Mouse (Mus musculus) lung, postnatal 0 days (tissue): ENCODE measurements at regions not wholly inside any gene's neighbourhood (a gene's known extent, or its start where the extent isn't known, plus 50 kb on each side); places are given as distances from the start of the nearest gene placed in this dataset.
A peak's percentile ranks its signal among the peaks of the same experiment; 100 is the strongest.

Experiments used
- ATAC-seq: fragments of 200-750 bp; cut with Nextera tagmentation; 2 replicates; pipeline ENCODE4 v1.8.0; 2017; ENCODE audit warnings: moderate library complexity
- DNase-seq: peaks from one replicate; pipeline ENCODE4 v3.0.0-alpha.2; 2016; ENCODE audit warnings: low spot score
- H3K27ac ChIP-seq: fragments of 300-500 bp; sonication (generic); 2 replicates; pipeline ENCODE4 v1.5.1; 2014; ENCODE audit warnings: antibody characterized with exemption, mild to moderate bottlenecking, low read length, mixed read lengths
- H3K27me3 ChIP-seq: fragments of 300-500 bp; sonication (generic); replicated peaks from 2 replicates; pipeline ENCODE4 v1.6.1; 2014; ENCODE audit warnings: low read length, mixed read lengths; ENCODE audit not compliant: insufficient read depth
- H3K36me3 ChIP-seq: fragments of 300-500 bp; sonication (generic); 2 replicates; pipeline ENCODE4 v1.6.1; 2014; ENCODE audit warnings: low read length, mixed read lengths; ENCODE audit not compliant: insufficient read depth
- H3K4me1 ChIP-seq: fragments of 300-500 bp; sonication (generic); 2 replicates; pipeline ENCODE4 v1.6.1; 2014; ENCODE audit warnings: antibody characterized with exemption, low read depth, low read length, mixed read lengths; ENCODE audit not compliant: insufficient read depth
- H3K4me2 ChIP-seq: fragments of 300-500 bp; sonication (generic); replicated peaks from 2 replicates; pipeline ENCODE4 v1.6.1; 2014; ENCODE audit warnings: low read depth, mild to moderate bottlenecking, low read length, moderate library complexity, mixed read lengths
- H3K4me3 ChIP-seq: fragments of 300-500 bp; sonication (generic); 2 replicates; pipeline ENCODE4 v1.5.1; 2014; ENCODE audit warnings: low read depth, low read length
- H3K9ac ChIP-seq: fragments of 300-500 bp; sonication (generic); replicated peaks from 2 replicates; pipeline ENCODE4 v1.6.1; 2014; ENCODE audit warnings: low read depth, mild to moderate bottlenecking
- H3K9me3 ChIP-seq: fragments of 300-500 bp; sonication (generic); 2 replicates; pipeline ENCODE4 v1.6.1; 2016; ENCODE audit warnings: low read length, mixed read lengths
- CTCF ChIP-seq: IDR thresholded peaks from 2 replicates; pipeline ENCODE4 v1.5.1; 2016; ENCODE audit warnings: antibody characterized with exemption, mild to moderate bottlenecking
- EP300 ChIP-seq: IDR thresholded peaks from 2 replicates; pipeline ENCODE4 v1.6.1; 2016; ENCODE audit warnings: antibody characterized with exemption, mild to moderate bottlenecking, control low read depth
- WGBS: fragments of 180-500 bp; shearing (Covaris S2); extraction: QIAGEN DNeasy Blood & Tissue Kit; methylation state at CpG from one replicate; pipeline ENCODE4 v1.1.7; 2014; 5-methylcytosine and 5-hydroxymethylcytosine counted together

DNA sequence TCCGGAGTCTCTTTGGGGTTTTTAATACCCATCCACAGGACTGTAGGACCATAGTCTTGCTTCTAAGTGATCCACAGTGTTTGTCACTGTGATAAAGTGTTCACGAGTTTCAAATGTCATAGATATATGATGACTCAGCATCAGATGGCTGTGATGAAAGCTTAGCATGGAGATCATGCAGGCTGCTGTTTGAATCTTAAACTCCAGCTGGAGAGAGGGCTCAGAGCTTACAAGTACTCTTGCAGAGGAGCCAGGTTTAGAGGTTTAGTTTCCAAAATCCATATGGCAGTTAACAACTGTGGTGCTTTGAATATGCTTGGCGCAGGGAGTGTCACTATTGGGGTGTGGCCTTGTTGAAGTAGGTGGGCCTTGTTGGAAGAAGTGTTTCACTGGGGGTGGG lies 280.9 kb upstream of the Ubash3b start:
- peaks cover 3% of the 10 kb centered on the region; the same call in 1 of the 2 replicates for H3K4me1 ChIP-seq
- no peaks in the 10 kb centered on the region; the same call in 1 of the 2 replicates for H3K9me3 ChIP-seq
- 82% methylated on average over 3 of the region's 3 CpGs for WGBS
- H3K4me2 ChIP-seq = no peak overlapping the region
- no peak for DNase-seq
- H3K27me3 ChIP-seq = no peaks in the 10 kb centered on the region
- H3K4me3 ChIP-seq = no peak overlapping the region
- no peak overlapping the region for H3K27ac ChIP-seq
- no peaks in the 10 kb centered on the region for H3K36me3 ChIP-seq
- no peak for ATAC-seq
- TF ChIP-seq CTCF (no peak), EP300 (no peak)
- no peak overlapping the region for H3K9ac ChIP-seq

DNA sequence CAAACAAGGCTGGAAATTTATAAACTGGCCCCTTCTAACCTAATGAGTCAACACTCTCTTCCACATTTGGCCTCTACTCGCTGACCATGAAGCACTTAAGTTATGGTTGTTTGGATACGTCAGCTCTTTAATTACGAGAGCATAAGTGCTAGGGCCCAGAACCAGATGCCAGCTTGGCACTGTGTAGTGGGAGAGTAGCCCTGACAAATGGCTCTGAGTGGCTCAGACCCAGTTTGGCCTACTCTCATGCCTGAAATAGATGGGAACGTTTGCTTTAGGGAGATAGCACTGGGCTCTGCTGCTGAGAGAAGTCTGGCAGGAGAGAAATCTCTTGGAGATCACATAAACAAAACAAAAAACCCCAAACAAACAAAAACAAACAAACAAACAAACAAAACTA lies 278.5 kb upstream of the Ubash3b start:
- 59% methylated on average over 4 of the region's 4 CpGs for WGBS

DNA sequence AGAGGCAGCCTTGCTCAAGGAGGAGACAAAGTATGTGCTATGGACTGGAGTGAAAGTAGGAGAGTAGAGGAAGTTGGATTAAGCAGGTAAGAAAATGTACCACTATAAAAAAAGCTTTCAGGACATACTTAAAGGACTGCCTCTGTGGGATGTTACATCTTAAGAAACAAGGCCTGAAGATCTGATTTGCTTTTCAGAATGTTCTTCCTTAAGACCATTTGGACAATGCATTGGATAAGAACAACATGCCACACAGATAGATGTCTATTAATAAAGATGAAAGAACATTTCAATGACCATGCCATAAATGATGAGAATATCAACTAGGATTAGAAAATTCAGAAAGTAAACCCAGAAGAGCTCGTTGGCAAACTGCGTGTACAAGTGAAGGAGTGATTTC lies 276.6 kb upstream of the Ubash3b start:
- no peak for DNase-seq

More for the DNA sequence above, 278.5 kb upstream of the Ubash3b start:
- H3K27ac ChIP-seq = no peak overlapping the region
- H3K4me2 ChIP-seq = no peak overlapping the region
- ATAC-seq = no peak
- H3K4me1 ChIP-seq = no peaks in the 10 kb centered on the region
- no peak for DNase-seq
- H3K4me3 ChIP-seq = no peak overlapping the region
- no peaks in the 10 kb centered on the region for H3K36me3 ChIP-seq
- TF ChIP-seq EP300 = no peak
- TF ChIP-seq CTCF = no peak
- no peaks in the 10 kb centered on the region; the same call in 1 of the 2 replicates for H3K9me3 ChIP-seq
- no peak overlapping the region for H3K9ac ChIP-seq
- H3K27me3 ChIP-seq = no peaks in the 10 kb centered on the region

DNA sequence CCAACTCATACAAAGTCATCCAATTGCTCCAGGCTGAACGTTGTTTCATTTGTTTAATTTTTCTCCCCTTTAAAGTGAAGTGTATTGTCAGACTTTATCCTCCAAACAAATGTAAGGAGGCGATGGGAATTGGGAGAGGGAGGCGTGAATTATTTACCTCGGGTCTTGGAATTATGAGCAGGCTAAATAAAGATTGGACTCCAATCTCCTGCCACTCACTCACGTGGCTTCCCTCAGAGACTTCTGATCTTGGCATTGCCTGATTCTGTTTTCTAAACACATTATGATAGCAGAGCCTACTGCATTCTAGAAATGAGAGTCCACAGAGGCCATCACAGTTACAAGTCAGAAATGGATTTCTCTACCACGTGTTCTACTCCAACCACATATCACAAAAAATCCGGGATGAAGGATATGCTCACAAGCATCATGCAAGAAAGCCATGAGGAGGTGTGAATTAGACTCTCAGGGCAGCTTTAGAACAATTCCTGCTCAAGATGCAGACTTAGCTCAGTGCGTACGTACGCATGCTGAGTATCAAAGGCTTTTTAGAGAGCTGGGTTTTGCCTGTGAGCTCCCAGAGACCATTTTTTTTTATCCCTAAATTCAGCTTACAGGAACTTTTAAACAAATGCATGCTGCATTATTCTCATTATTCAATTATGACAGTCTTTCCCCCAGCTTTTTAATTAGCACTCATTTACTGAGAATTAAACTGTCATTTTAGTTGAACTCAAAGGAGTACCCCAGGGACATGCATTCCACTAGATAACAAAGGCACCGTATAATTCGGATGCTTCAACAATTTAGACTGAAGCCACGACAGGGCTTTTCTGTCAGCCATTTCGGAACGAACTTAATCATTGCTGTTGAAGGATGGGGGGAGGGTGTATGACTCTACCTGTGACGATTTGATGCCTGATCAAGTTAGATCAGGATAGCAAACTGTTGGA lies 269.2 kb upstream of the Ubash3b start:
- no peak for TF ChIP-seq EP300
- H3K36me3 ChIP-seq = no peaks in the 10 kb centered on the region
- WGBS = 67% methylated on average over 16 of the region's 16 CpGs
- no peak overlapping the region for H3K27ac ChIP-seq
- H3K27me3 ChIP-seq = no peaks in the 10 kb centered on the region
- no peaks in the 10 kb centered on the region for H3K4me1 ChIP-seq
- H3K9ac ChIP-seq = no peak overlapping the region
- H3K4me3 ChIP-seq = no peak overlapping the region
- no peaks in the 10 kb centered on the region for H3K9me3 ChIP-seq
- DNase-seq (peak; percentile 15), ATAC-seq (no peak)
- H3K4me2 ChIP-seq = no peak overlapping the region

More for the DNA sequence above, 276.6 kb upstream of the Ubash3b start:
- Histone ChIP-seq H3K9me3 (no peaks in the 10 kb centered on the region; the same call in 1 of the 2 replicates), H3K4me3 (no peak overlapping the region), H3K27ac (no peak overlapping the region), H3K4me1 (no peaks in the 10 kb centered on the region), H3K9ac (no peak overlapping the region), H3K36me3 (no peaks in the 10 kb centered on the region), H3K4me2 (no peak overlapping the region), H3K27me3 (no peaks in the 10 kb centered on the region)
- ATAC-seq = no peak
- no peak for TF ChIP-seq CTCF
- TF ChIP-seq EP300 = no peak
- 94% methylated on average over 2 of the region's 2 CpGs for WGBS

DNA sequence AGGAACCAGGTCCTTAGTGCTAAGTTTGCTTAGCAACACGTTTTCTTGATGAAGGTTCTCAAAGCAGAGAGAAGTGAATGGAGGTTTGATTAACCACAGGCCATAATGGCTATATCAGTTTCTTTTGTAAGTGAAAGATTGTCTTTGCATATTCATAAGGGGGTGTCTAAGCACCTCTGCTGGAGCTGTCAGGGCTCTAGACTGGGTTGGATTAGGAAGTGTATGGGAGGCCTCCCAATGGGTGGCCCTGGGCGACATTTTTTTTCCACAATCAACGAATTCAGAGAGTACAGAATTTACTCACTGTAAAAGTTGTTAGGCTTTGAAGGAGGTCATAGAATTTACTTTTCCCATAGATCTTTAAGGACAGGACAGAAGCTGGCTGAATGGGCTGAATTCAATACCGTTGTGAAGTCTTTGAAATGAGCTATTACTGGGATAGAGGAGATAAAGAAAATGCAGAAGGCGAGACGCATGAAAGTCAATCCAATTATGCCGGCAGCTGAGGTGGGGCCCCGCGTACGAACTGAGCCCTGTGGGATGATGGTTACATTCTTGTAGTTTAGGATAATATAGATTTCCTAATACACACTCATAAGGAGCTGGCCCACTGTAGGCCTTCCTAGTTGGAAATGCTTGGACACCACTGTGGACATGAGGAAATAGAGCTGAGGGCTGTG lies 268.4 kb upstream of the Ubash3b start:
- ATAC-seq = peak; percentile 38; the same call in 1 of the 2 replicates
- no peak overlapping the region for H3K9ac ChIP-seq
- TF ChIP-seq CTCF = no peak

DNA sequence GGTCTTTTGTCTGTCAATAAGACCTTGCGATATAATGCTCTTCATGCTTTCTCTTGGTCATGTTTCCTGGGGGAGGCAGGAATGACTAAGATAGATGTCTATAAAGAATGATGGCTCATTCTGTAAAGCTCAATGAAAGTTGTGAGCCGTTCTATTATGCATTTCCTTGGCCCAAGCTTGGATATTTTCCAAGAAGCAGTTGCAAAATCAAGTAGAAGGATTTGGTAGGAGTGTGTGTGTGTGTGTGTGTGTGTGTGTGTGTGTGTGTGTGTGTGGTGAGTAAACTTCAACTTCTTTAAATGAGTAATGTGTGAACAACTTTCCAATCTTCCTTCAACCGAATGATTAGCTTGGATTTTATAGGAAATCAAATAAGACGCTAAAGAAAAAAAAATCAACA lies 267.7 kb upstream of the Ubash3b start:
- H3K9ac ChIP-seq = no peak overlapping the region
- ATAC-seq (no peak), DNase-seq (peak; percentile 33)
- WGBS = 64% methylated on average over 4 of the region's 4 CpGs
- no peaks in the 10 kb centered on the region for H3K9me3 ChIP-seq
- H3K4me3 ChIP-seq = no peak overlapping the region
- no peaks in the 10 kb centered on the region for H3K36me3 ChIP-seq
- no peaks in the 10 kb centered on the region for H3K4me1 ChIP-seq
- TF ChIP-seq CTCF = no peak
- TF ChIP-seq EP300 = no peak
- H3K27me3 ChIP-seq = no peaks in the 10 kb centered on the region
- H3K27ac ChIP-seq = no peak overlapping the region
- no peak overlapping the region for H3K4me2 ChIP-seq

More for the DNA sequence above, 268.4 kb upstream of the Ubash3b start:
- Histone ChIP-seq H3K36me3 (no peaks in the 10 kb centered on the region), H3K4me2 (no peak overlapping the region), H3K27me3 (no peaks in the 10 kb centered on the region), H3K4me1 (no peaks in the 10 kb centered on the region), H3K9me3 (no peaks in the 10 kb centered on the region), H3K27ac (no peak overlapping the region), H3K4me3 (no peak overlapping the region)
- 67% methylated on average over 10 of the region's 10 CpGs for WGBS
- no peak for DNase-seq
